Mouse (Mus musculus) midbrain, embryonic 15.5 days (tissue): ENCODE results near the gene Gimap3. TPM values are rescaled to one million over a fixed set of nuclear protein-coding genes. Genes with fewer than 3 reads are reported as not detected.

Experiments
- ATAC-seq: fragments of 200-750 bp; cut with Nextera tagmentation; replicated peaks from 2 replicates; pipeline ENCODE4 v1.8.0; 2017; ENCODE audit warnings: moderate TSS enrichment
- H3K27ac ChIP-seq: fragments of 300-500 bp; sonication (generic); 2 replicates; pipeline ENCODE4 v1.5.1; 2015; ENCODE audit warnings: mild to moderate bottlenecking, inconsistent platforms
- H3K27me3 ChIP-seq: fragments of 300-500 bp; sonication (generic); replicated peaks from 2 replicates; pipeline ENCODE4 v1.6.1; 2015; ENCODE audit warnings: inconsistent platforms
- H3K36me3 ChIP-seq: fragments of 300-500 bp; sonication (generic); replicated peaks from 2 replicates; pipeline ENCODE4 v1.6.1; 2015; ENCODE audit warnings: inconsistent platforms
- H3K4me1 ChIP-seq: fragments of 300-500 bp; sonication (generic); 2 replicates; pipeline ENCODE4 v1.6.1; 2015; ENCODE audit warnings: inconsistent platforms
- H3K4me2 ChIP-seq: fragments of 300-500 bp; sonication (generic); 2 replicates; pipeline ENCODE4 v1.6.1; 2015; ENCODE audit warnings: inconsistent platforms, mild to moderate bottlenecking, moderate library complexity
- H3K4me3 ChIP-seq: fragments of 300-500 bp; sonication (generic); 2 replicates; pipeline ENCODE4 v1.5.1; 2015; ENCODE audit warnings: mild to moderate bottlenecking, inconsistent platforms
- H3K9ac ChIP-seq: fragments of 300-500 bp; sonication (generic); 2 replicates; pipeline ENCODE4 v1.6.1; 2015; ENCODE audit warnings: mild to moderate bottlenecking, inconsistent platforms
- H3K9me3 ChIP-seq: fragments of 300-500 bp; sonication (generic); 2 replicates; pipeline ENCODE4 v1.6.1; 2016; ENCODE audit warnings: inconsistent platforms
- WGBS: fragments of 180-500 bp; shearing (Covaris S2); methylation state at CpG from one replicate; pipeline ENCODE4 v1.1.7; 2015; ENCODE audit warnings: mixed read lengths; 5-methylcytosine and 5-hydroxymethylcytosine counted together
- polyA plus RNA-seq: library from polyadenylated mRNA; unstranded; fragments of >200 nt; fragmentation: Nextera tagmentation; extraction: Ambion mirVana; gene quantifications from 2 replicates; pipeline ENCODE4 v1.2.1, GENCODE M21; 2015

Gimap3 gene
- polyA plus RNA-seq, 1 experiment from 2014 or later = not detected

DNA sequence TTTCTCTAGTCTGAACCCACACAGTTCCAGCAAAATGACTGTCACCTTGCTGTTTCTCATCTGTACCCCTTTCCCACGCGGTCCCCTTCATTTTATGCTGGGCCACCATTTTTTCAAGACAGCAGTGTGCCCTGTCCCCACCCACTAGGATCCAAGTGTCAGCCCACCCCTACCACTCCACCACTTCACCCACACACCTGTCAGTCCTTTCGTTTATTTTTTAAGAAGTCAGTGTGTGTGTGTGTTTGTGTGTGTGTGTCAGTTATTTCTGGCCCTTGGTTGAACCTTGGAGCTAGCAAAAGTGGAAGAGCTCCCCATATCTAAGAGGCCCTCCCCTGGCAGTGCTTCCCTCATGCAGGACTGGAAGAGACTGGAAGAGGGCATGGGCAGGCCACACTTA is 1.7 kb downstream of the Gimap3 start:
- ATAC-seq = no peak

DNA sequence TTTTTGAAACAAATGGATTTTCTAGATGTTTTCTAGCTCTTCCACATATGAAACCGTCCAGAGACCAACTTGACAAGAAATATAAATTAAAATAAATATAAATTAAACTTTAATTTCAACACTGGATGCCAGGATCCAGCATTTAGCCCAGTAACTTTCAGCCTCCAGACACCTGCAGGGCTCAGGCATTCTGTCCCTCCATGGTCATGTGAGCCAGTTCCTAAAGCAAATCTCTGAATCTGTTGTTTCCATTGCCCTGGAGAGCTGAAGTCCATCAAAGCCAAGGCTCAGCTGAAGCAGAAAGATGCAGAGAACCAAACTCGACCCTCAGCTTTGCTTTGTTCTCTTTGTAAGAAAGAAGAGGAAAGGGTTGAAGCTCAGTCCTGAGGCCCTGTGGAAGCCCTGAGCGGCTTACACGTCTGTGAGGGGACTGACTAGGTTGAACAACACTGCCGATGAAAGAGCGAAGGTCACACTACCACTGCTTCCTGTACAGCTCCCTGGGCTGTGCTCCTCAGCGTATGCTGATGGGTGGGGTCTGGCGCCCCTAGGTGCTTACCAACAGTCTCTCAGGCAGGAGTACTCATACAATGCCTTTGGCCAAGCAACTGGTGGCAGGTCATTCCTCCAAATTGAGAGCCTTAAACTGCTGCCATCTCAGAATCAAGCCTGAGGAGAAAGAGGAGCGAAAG is 2.3 kb downstream of the Gimap3 start:
- 71% methylated on average over 9 of the region's 9 CpGs for WGBS

More for the DNA sequence above, 1.7 kb downstream of the Gimap3 start:
- WGBS = 92% methylated on average over 3 of the region's 3 CpGs
- no peak overlapping the region for H3K27ac ChIP-seq
- H3K4me2 ChIP-seq = no peak overlapping the region
- no peaks in the 10 kb centered on the region for H3K36me3 ChIP-seq
- H3K9me3 ChIP-seq = no peaks in the 10 kb centered on the region
- H3K4me3 ChIP-seq = no peak overlapping the region
- no peak overlapping the region for H3K9ac ChIP-seq
- no peaks in the 10 kb centered on the region for H3K27me3 ChIP-seq
- 0 out of 2 replicates have a peak, but pooled peaks cover 2% of the 10 kb centered on the region for H3K4me1 ChIP-seq

DNA sequence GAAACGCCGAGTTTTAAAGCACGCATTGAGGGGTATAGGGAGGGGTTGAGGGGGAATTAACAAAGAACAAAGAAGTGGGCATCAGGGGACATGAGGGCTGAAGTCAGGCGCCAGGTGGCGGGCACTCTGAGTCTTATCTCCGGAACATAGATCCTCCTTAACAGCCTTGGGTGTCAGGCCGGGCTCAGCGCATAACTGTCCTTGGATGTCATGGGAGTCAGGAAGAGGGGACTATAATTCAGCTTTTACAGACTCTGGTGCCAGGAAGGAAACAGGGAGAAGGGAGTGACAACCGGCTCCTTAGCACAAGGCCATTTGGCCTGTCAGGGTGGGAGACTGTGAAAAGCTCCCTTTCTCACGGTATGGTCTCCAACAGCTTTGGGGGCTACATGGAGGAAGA is 6.2 kb downstream of the Gimap3 start:
- no peak overlapping the region for H3K4me3 ChIP-seq
- H3K27me3 ChIP-seq = no peaks in the 10 kb centered on the region
- no peaks in the 10 kb centered on the region for H3K36me3 ChIP-seq
- WGBS = 94% methylated on average over 10 of the region's 10 CpGs
- no peak for ATAC-seq
- H3K9me3 ChIP-seq = no peaks in the 10 kb centered on the region
- H3K4me2 ChIP-seq = no peak overlapping the region
- no peaks in the 10 kb centered on the region for H3K4me1 ChIP-seq
- H3K9ac ChIP-seq = no peak overlapping the region
- H3K27ac ChIP-seq = no peak overlapping the region

More for the DNA sequence above, 2.3 kb downstream of the Gimap3 start:
- Histone ChIP-seq H3K9ac (no peak overlapping the region), H3K27me3 (no peaks in the 10 kb centered on the region), H3K4me3 (no peak overlapping the region), H3K9me3 (no peaks in the 10 kb centered on the region), H3K36me3 (no peaks in the 10 kb centered on the region), H3K4me1 (0 out of 2 replicates have a peak, but pooled peaks cover 2% of the 10 kb centered on the region), H3K4me2 (no peak overlapping the region), H3K27ac (no peak overlapping the region)
- ATAC-seq = no peak

DNA sequence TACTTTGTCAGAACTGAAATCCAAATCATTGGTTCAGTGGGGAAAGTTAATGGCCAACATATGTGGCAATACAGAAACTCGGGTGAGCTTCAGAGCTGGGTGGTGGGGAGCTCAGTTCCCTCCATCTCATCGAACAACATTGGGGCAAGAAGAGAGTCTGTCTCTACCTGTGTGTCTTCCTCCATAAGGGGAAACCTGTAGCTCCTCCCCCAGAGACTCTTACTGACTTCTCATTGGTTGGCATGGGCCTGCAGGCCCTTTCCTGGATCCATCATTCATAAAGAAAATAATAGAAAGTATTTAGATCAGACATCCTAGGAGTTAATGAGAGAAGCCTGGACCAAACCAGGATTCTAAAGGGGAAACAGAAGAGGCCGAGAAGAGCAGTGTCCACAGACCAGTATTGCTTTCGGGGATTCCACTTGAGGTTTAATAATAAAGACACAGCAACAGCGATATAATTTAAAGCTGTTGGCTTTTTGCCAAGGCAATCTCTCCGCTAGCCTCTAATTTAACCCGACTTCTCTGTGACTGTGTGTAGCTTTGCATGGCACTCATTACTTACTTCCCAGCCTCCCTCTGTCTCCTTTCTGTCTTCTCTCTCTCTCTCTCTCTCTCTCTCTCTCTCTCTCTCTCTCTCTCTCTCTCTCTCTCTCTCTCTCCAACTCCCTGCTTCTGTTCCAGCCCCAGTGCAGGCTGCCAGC is 6.9 kb downstream of the Gimap3 start:
- ATAC-seq = no peak
- Histone ChIP-seq H3K4me2 (no peak overlapping the region), H3K27ac (no peak overlapping the region), H3K4me3 (no peak overlapping the region), H3K36me3 (no peaks in the 10 kb centered on the region), H3K9me3 (no peaks in the 10 kb centered on the region), H3K27me3 (no peaks in the 10 kb centered on the region), H3K9ac (no peak overlapping the region), H3K4me1 (no peaks in the 10 kb centered on the region)
- 67% methylated on average over 7 of the region's 7 CpGs for WGBS

DNA sequence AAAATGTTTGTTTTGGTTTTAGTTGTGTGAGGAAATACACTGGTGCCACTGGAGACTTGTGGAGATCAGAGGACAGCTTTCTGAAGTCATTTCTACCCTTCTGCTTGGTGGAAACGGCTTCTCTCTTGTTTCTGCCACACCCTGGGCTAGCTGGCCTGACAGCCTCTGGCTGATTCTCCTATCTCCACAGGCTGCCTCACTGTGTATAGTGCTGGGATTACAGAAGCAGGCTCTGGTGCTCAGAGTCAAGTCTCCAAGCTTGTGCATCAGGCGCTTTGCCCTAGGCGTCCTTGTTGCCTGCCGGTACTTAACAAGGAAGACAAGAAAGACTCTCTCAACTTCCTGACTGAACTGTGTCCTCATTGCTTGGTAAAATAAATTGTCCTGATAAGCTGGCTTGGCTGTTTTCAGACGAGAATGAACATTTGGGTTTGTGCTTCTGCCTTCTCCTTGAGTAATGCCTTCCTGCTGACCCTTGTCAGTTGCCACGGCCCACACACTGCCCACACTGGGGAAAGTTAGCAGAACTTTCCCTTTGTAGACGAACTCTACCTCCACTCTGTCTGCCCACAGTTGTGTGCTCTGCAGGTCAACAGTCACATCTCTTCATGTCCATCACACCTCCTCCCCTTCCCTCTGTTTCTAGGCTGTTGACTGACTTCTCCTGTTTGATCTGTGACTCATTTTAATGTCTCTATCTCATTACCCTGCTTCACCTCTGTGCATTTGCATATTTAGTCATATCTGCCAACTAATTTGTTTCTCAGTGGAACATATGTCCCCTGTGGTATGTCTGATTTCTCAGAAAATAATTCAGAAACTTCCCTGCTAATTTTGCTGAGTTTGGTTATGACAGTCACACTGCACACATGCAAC is 23.3 kb downstream of the Gimap3 start:
- Histone ChIP-seq H3K4me1 (peaks cover 9% of the 10 kb centered on the region; the same call in 1 of the 2 replicates), H3K27ac (no peak overlapping the region), H3K4me3 (no peak overlapping the region), H3K9me3 (no peaks in the 10 kb centered on the region), H3K4me2 (no peak overlapping the region), H3K36me3 (no peaks in the 10 kb centered on the region), H3K27me3 (peaks cover 14% of the 10 kb centered on the region), H3K9ac (no peak overlapping the region)
- no peak for ATAC-seq
- WGBS = 78% methylated on average over 7 of the region's 7 CpGs

DNA sequence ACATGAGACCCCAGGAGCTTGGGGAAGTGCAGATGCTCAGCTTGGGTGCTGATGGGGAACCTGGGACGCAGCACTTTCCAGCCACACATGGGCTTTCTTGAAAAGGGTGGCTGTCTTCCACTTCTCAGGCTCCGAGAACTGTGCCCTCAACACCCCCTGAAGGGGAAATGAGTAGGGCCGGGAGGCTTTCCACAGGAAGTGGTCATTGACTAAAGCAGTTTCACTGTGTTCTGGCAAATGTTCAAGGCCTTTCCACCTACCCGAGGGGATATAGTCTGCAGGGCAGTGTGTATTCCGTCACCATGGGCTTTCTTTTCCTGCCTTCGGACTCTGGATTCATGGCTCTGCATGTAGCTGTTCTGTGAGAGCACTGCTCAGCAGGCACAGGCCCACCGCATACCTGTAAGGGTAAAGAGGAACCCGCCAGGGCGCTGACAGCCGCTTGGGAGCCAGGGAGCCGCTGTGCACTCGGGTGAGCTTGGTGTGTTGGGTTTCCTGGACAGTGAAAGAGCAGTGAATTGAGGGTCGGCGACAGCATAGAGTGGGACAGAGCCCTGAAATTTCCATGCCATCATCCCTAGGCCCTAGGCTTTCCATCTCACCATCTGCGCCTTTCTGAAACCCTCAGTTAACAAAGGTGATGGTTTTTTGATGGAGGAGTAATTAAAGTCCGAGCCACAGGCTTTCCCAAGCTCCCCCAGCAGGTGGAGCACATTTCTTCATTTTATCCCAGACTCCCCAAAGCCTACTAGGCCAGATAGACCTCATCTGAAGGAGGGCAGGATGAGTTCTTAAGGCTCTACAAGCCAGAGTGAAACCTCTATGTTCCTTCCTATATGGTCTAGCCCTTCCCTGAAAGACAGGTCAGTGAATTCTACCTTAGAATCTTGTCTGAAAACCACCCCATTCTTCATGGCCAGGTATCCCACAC is 24.4 kb downstream of the Gimap3 start, which contains the start of gene Gimap5:
Gene Gimap5, plus strand, starts transcription at position 239 of the 931 bp plus-strand sequence.
- no peak for ATAC-seq
- H3K4me2 ChIP-seq = no peak within 1 kb of the TSS
- WGBS = 51% methylated on average over 16 of the region's 16 CpGs
- no peaks in the 10 kb centered on the region for H3K9me3 ChIP-seq
- no peak within 1 kb of the TSS for H3K9ac ChIP-seq
- peaks cover 11% of the 10 kb centered on the region; the same call in 1 of the 2 replicates for H3K4me1 ChIP-seq
- H3K27me3 ChIP-seq = peaks cover 20% of the 10 kb centered on the region
- H3K27ac ChIP-seq = no peak within 1 kb of the TSS
- no peak within 1 kb of the TSS for H3K4me3 ChIP-seq
- no peaks in the 10 kb centered on the region for H3K36me3 ChIP-seq

DNA sequence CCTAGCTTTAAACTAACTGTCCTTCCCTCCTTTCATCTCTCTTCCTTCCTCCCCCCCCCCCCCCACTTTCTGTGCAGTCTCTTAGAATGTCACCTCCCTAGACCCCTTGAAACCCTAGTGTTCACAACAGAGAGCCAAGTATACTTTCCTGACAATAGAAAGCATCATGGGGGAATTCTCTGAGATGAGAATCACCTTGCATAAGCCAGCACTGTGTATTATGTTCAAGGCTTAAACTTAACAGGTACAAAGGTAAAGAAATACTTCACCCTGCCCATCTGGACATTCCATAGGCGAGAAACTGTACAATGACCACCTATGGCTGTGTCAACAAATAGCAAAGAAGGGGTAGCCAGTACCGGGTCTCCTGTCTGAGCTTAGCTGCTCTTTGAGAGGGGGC is 25.2 kb downstream of the Gimap3 start:
- Histone ChIP-seq H3K4me1 (peaks cover 11% of the 10 kb centered on the region; the same call in 1 of the 2 replicates), H3K27me3 (peaks cover 24% of the 10 kb centered on the region), H3K9ac (no peak overlapping the region), H3K9me3 (no peaks in the 10 kb centered on the region), H3K27ac (no peak overlapping the region), H3K36me3 (no peaks in the 10 kb centered on the region), H3K4me2 (no peak overlapping the region), H3K4me3 (no peak overlapping the region)
- ATAC-seq = no peak
- 65% methylated on average over 2 of the region's 2 CpGs for WGBS

DNA sequence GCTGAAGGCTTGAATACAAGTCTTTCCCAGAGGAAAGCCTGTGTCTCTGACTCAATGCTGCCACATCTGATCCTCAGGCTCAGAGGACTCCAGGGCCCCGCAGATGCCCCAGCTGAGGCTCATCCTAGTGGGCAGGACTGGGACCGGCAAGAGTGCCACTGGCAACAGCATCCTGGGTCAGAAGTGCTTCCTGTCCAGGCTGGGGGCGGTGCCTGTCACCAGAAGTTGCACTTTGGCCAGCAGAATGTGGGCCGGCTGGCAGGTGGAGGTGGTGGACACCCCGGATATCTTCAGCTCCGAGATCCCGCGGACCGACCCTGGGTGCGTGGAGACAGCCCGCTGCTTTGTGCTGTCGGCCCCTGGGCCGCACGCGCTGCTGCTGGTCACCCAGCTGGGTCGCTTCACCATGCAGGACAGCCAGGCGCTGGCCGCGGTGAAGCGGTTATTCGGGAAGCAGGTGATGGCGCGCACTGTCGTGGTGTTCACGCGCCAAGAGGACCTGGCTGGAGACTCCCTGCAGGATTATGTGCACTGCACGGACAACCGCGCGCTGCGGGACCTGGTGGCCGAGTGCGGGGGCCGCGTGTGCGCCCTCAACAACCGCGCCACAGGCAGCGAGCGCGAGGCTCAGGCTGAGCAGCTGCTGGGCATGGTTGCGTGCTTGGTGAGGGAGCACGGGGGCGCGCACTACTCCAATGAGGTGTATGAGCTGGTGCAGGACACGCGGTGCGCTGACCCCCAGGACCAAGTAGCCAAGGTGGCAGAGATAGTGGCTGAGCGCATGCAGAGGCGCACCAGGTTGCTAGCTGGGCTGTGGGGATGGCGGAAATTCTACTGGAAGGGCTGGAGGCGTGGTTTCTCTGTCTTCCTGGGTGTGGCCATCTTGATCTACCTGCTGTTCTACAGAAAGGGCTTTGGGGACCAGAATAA is 28.0 kb downstream of the Gimap3 start:
- 4% methylated on average over 52 of the region's 52 CpGs for WGBS

DNA sequence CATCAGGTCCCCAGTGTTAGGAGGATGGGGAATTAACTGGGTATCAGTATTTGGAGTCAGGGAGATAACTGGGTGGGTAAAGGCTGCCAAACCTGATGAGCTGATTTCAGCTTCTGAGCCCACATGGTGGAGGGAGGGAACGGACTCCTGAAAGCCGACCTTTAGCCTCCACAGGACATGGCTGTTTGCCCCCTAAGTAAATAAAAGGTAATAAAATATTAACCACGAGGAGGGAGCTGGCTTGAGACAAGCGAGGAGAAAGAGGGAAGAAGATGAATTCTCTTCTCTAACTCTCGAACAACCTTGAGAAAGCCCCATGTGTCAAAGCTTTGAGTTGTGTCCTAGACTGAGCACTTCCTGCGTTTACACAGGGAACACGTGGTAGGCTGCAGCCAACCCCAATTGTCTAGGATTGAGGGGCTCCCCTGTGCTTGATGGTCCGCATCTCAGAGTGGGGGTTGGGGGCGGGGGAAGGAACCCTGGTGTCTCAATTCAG is 28.9 kb downstream of the Gimap3 start:
- Histone ChIP-seq H3K4me2 (peak overlapping the region; percentile 92), H3K27ac (no peak overlapping the region), H3K27me3 (peaks cover 27% of the 10 kb centered on the region), H3K36me3 (no peaks in the 10 kb centered on the region), H3K9me3 (no peaks in the 10 kb centered on the region), H3K4me1 (peaks cover 11% of the 10 kb centered on the region; the same call in 1 of the 2 replicates), H3K4me3 (peak overlapping the region; percentile 50; the same call in 1 of the 2 replicates), H3K9ac (no peak overlapping the region)
- 34% methylated on average over 9 of the region's 9 CpGs for WGBS
- ATAC-seq = peak; percentile 68; the same call in 1 of the 2 replicates

More for the DNA sequence above, 28.0 kb downstream of the Gimap3 start:
- H3K4me3 ChIP-seq = peak overlapping the region; percentile 50
- H3K27ac ChIP-seq = peak overlapping the region; percentile 48; the same call in 1 of the 2 replicates
- H3K9ac ChIP-seq = peak overlapping the region; percentile 62
- peaks cover 27% of the 10 kb centered on the region for H3K27me3 ChIP-seq
- H3K4me2 ChIP-seq = peak overlapping the region; percentile 92
- H3K36me3 ChIP-seq = no peaks in the 10 kb centered on the region
- ATAC-seq = peak; percentile 82
- no peaks in the 10 kb centered on the region for H3K9me3 ChIP-seq
- H3K4me1 ChIP-seq = peaks cover 11% of the 10 kb centered on the region; the same call in 1 of the 2 replicates

DNA sequence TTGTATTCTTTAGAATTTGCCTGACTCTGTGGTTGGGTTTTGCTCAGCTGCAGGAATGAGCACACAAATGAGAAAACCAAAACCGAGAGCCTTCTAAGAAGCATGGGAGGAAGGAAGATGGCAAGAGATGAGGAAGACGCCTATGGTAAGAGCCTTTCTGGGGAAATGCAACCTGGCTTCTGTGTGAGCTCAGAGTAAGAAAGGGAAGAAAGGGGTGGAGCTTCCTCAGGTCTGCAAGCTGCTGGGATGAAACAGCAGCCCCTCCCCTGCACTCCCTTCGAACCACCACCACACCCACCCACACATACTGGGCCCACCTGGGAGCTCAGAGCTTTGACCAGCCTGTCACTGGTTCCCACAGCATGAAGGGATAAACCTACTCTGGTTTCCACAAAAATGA is 29.4 kb downstream of the Gimap3 start:
- H3K4me3 ChIP-seq = no peak overlapping the region
- H3K9ac ChIP-seq = no peak overlapping the region
- WGBS = 36% methylated on average over 3 of the region's 3 CpGs
- no peak for ATAC-seq
- peaks cover 11% of the 10 kb centered on the region; the same call in 1 of the 2 replicates for H3K4me1 ChIP-seq
- H3K9me3 ChIP-seq = no peaks in the 10 kb centered on the region
- H3K27ac ChIP-seq = no peak overlapping the region
- H3K36me3 ChIP-seq = no peaks in the 10 kb centered on the region
- no peak overlapping the region for H3K4me2 ChIP-seq
- H3K27me3 ChIP-seq = peaks cover 27% of the 10 kb centered on the region
